Mouse (Mus musculus): ENCODE measurements around the gene Slc35e3.

- TF ChIP-seq CTCF (IDR thresholded peaks at IDR 0.05; ENCODE audit: borderline replicate concordance, extremely low read depth, insufficient read depth, insufficient read length): no peak
- no peak for TF ChIP-seq POLR2A (IDR thresholded peaks at IDR 0.05; ENCODE audit: borderline replicate concordance, extremely low read depth, insufficient read depth, insufficient read length, poor library complexity, severe bottlenecking)
Observed at GRCm38 (mm10) chr10:117771131-117771510, 25.0 kb upstream of the Slc35e3 start.

All from brain, embryonic 14.5 days (tissue).